Mouse (Mus musculus) liver, embryonic 13.5 days (tissue): ENCODE results near the gene Nek7. TPM values are rescaled to one million over a fixed set of nuclear protein-coding genes. Genes with fewer than 3 reads are reported as not detected.

ENCODE experiments used
- ATAC-seq: fragments of 200-750 bp; cut with Nextera tagmentation; 2 replicates; pipeline ENCODE4 v1.8.0; 2017; ENCODE audit warnings: low read depth, mild to moderate bottlenecking, moderate number of reproducible peaks, moderate library complexity
- DNase-seq: peaks from one replicate; pipeline ENCODE4 v3.0.0; 2022
- H3K27ac ChIP-seq: fragments of 300-500 bp; sonication (generic); 2 replicates; pipeline ENCODE4 v1.5.1; 2015; ENCODE audit warnings: moderate library complexity, mild to moderate bottlenecking, inconsistent platforms
- H3K27me3 ChIP-seq: fragments of 300-500 bp; sonication (generic); 2 replicates; pipeline ENCODE4 v1.6.1; 2015; ENCODE audit warnings: mild to moderate bottlenecking, inconsistent platforms
- H3K36me3 ChIP-seq: fragments of 300-500 bp; sonication (generic); 2 replicates; pipeline ENCODE4 v1.6.1; 2015; ENCODE audit warnings: mild to moderate bottlenecking, inconsistent platforms
- H3K4me1 ChIP-seq: fragments of 300-500 bp; sonication (generic); replicated peaks from 2 replicates; pipeline ENCODE4 v1.6.1; 2015; ENCODE audit warnings: inconsistent platforms
- H3K4me2 ChIP-seq: fragments of 300-500 bp; sonication (generic); 2 replicates; pipeline ENCODE4 v1.6.1; 2015; ENCODE audit warnings: inconsistent platforms, mild to moderate bottlenecking, moderate library complexity
- H3K4me3 ChIP-seq: fragments of 300-500 bp; sonication (generic); replicated peaks from 2 replicates; pipeline ENCODE4 v1.5.1; 2015; ENCODE audit warnings: mild to moderate bottlenecking, inconsistent platforms
- H3K9ac ChIP-seq: fragments of 300-500 bp; sonication (generic); 2 replicates; pipeline ENCODE4 v1.6.1; 2015; ENCODE audit warnings: mild to moderate bottlenecking, inconsistent platforms
- H3K9me3 ChIP-seq: fragments of 300-500 bp; sonication (generic); replicated peaks from 2 replicates; pipeline ENCODE4 v1.6.1; 2016; ENCODE audit warnings: inconsistent platforms
- WGBS: fragments of 180-500 bp; shearing (Covaris S2); methylation state at CpG from one replicate; pipeline ENCODE4 v1.1.7; 2015; ENCODE audit not compliant: insufficient replicate concordance; 5-methylcytosine and 5-hydroxymethylcytosine counted together
- polyA plus RNA-seq: library from polyadenylated mRNA; unstranded; fragments of >200 nt; fragmentation: Nextera tagmentation; extraction: Ambion mirVana; gene quantifications from 2 replicates; pipeline ENCODE4 v1.2.1, GENCODE M21; 2015

Gene Nek7
- polyA plus RNA-seq, 1 experiment from 2014 or later: 16.5 TPM

DNA sequence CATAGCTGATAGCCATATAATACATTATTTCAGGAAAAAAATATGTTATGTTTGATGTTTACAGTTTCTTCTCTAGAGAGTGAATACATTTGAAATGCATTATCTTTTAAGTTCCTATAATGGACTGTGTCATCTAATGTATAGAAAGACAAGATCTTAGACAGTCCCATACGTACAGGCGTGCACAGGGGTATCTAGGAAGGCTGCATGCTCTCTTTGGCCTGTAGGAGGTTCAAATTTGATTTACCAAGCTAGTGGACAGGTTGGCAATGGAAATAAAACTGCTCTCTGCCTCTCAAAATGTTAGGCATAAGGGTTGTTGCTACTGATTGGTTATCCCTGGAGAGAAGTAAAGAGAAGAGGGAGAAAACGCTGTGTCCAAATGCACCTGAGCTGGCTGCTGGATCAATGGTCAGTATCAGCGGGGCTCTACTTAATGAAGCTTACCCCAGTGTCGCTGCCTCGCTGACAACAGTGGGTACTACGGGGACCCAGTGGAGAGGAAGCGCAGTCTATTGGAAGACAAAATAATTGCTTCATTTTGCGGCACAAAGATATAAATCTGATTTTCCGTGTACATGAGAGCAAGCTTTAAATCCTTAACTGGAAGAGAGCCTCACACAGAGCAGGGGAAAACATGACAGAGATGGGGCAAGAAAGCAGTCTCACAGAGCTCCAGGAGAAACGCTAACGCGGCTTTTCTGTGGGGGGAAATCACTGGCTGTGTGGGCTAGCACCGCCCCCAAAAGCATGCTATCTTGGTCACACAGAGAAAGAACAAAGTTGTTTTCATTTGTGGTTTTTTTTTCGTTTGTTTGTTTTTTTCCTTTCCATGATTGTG is 171.1 kb downstream of the Nek7 start:
- Histone ChIP-seq H3K4me2 (no peak overlapping the region), H3K9me3 (no peaks in the 10 kb centered on the region), H3K9ac (no peak overlapping the region), H3K27ac (no peak overlapping the region), H3K4me3 (no peak overlapping the region), H3K36me3 (no peaks in the 10 kb centered on the region), H3K4me1 (no peaks in the 10 kb centered on the region), H3K27me3 (no peaks in the 10 kb centered on the region)
- ATAC-seq (no peak), DNase-seq (no peak)
- WGBS: 41% methylated on average over 15 of the region's 15 CpGs

DNA sequence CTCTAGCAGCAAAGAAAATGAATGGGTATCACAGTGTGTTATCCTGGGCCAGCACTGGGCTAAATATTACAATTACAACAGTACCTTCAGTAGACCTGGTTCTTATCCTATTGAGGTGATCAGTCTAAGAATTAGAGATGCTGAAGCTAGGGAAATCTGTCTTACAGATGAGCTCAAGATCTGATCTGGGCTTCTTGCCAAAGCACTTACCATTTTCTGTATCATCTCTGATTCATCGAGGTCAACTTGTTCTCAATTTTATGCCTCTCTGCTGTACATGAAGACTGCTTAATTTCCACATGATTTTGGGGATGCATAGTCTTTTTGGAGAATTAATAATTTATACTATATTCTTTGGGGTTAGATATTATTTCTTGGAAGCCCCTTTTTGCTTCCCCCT is 173.1 kb downstream of the Nek7 start:
- H3K9me3 ChIP-seq: no peaks in the 10 kb centered on the region
- ATAC-seq (no peak), DNase-seq (no peak)
- H3K27me3 ChIP-seq: no peaks in the 10 kb centered on the region
- H3K27ac ChIP-seq: no peak overlapping the region
- no peak overlapping the region for H3K4me2 ChIP-seq
- no peak overlapping the region for H3K4me3 ChIP-seq
- 69% methylated on average over 1 of the region's 1 CpGs for WGBS
- H3K4me1 ChIP-seq: no peaks in the 10 kb centered on the region
- no peaks in the 10 kb centered on the region for H3K36me3 ChIP-seq
- H3K9ac ChIP-seq: no peak overlapping the region

Other genes starting within 250 kb of the Nek7 start
- 0.14 and 0.21 TPM in 2 replicates for gene Lhx9, start 228.4 kb upstream of the Nek7 start, polyA plus RNA-seq
- 16.9 and 17.1 TPM in 2 replicates for gene 2310009B15Rik, start 236.7 kb upstream of the Nek7 start, polyA plus RNA-seq